Mouse (Mus musculus) brain, embryonic 14.5 days (tissue): ENCODE results near the gene Taar7f.

Source experiments
- CTCF ChIP-seq: fragments of 200-500 bp; IDR thresholded peaks from 2 replicates; pipeline ENCODE4 v1.5.1; 2012; ENCODE audit warnings: inconsistent platforms, mild to moderate bottlenecking, moderate library complexity, borderline replicate concordance; ENCODE audit not compliant: insufficient read depth, insufficient read length; ENCODE audit errors: extremely low read depth
- POLR2A ChIP-seq: fragments of 200-500 bp; IDR thresholded peaks from 2 replicates; pipeline ENCODE4 v1.6.1; 2012; ENCODE audit warnings: mild to moderate bottlenecking, inconsistent platforms, borderline replicate concordance; ENCODE audit not compliant: poor library complexity, insufficient read depth, insufficient read length, severe bottlenecking; ENCODE audit errors: extremely low read depth

GRCm38 (mm10) chr10:24006442-24006841, 42.9 kb upstream of the Taar7f start:
- no peak for TF ChIP-seq POLR2A
- TF ChIP-seq CTCF: no peak
